Comparison of ENCODE assay signal across 17 mouse cellular contexts in the genomic region with DNA sequence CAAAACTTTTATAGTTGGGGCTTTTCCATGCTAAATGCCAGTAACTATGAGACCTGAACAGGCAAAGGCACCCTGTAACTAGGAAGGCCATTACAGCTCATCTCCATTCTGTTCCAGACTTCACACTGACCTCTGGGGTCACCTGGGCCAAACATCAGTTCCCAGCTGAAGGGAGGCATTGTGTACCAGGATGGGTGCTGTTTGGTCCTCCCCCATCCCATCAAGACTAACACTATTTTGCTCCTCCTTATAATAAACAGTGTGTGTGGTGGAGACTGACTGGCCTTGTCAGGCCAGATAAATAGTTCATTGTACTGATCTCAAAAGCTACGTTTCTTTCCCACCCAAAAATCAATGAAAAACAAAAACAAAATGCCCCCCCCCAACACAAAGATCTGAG.
"Had no signal": no experiment of that assay in that cellular context is flagged by ENCODE, and none has a peak within 500 bp of the region (broad histone marks: within the 10 kb centered on the region; RNA-seq: fewer than 3 reads in every experiment).

No protein-coding gene starts in this region.

- H3K4me3 ChIP-seq: limb, embryonic 12.5 days; liver, embryonic 13.5 days; lung, embryonic 15.5 days; megakaryocyte, embryonic 14.5 days; myocyte had no signal

- H3K4me1 ChIP-seq: limb, embryonic 12.5 days; liver, embryonic 13.5 days; lung, embryonic 15.5 days had no signal

- DNase-seq: kidney, adult 8-10 months; kidney, postnatal 25 days; liver; liver, embryonic 13.5 days; liver, postnatal 0 days; lung, postnatal 14 days; midbrain, embryonic 14.5 days; right cerebral cortex, adult 18-20 months; right cerebral cortex, postnatal 25 days; thymus, adult 18-20 months; thymus, postnatal 14 days had no signal

- ATAC-seq: intestine, postnatal 0 days; liver, postnatal 0 days had no signal

- H3K27me3 ChIP-seq: liver, embryonic 13.5 days; lung, embryonic 15.5 days had no signal

- H3K27ac ChIP-seq: limb, embryonic 12.5 days; liver, embryonic 13.5 days; lung, embryonic 15.5 days; macrophage had no signal

- H3K9ac ChIP-seq: limb, embryonic 12.5 days; liver, embryonic 13.5 days; liver, postnatal 0 days; lung, embryonic 15.5 days had no signal

- H3K36me3 ChIP-seq: limb, embryonic 12.5 days; liver, embryonic 13.5 days; lung, embryonic 15.5 days had no signal

- H3K9me3 ChIP-seq: limb, embryonic 12.5 days; liver, embryonic 13.5 days; lung, embryonic 15.5 days; megakaryocyte, embryonic 14.5 days had no signal

- H3K4me2 ChIP-seq: limb, embryonic 12.5 days; liver, embryonic 13.5 days; lung, embryonic 15.5 days had no signal
